Mouse (Mus musculus) thymus, postnatal 14 days (tissue): ENCODE measurements around the gene Rhbg.
"Not testable (repeated sequence)": the region's sequence is repeated elsewhere in the genome, so short reads cannot be mapped to it uniquely, and the experiment has no call there.

Source experiments
- DNase-seq: peaks from one replicate; pipeline ENCODE4 v3.0.0; 2021

The Rhbg gene

DNA sequence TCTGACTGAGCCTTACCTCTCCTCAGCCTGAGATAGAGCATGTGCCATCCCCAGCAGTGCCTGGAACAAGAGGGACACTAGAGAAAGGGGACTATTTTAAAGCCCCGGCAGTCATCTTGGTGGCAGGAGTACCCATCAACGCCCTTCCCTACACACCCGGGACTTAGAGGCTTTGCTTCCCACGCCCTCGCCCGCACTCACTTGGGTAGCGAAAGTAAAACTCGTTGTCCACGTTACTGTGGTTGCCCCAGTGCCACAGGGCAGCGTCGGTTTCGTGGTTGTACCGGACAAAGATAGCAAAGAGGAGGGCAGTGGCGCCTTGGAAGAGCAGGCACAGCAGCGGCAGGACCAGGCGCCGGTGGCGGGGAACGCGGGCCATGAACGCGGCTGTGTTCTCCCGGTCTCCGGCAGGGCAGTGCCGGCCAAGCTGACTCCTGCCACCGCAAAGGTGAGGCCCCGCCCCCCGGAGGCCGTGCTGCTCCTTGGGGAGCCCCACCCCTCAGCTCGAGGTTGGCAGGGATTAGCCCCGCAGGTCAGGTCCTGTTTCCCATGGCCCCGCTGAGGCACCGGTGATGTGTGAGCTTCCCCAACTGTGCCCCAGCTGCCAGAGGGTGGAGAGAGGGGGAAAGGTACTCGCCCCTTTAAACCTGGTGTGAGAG lies at the start of gene Rhbg:
Gene Rhbg (minus strand): TSS at position 442 of the 659 bp plus-strand sequence.
- peak; percentile 10 for DNase-seq

DNA sequence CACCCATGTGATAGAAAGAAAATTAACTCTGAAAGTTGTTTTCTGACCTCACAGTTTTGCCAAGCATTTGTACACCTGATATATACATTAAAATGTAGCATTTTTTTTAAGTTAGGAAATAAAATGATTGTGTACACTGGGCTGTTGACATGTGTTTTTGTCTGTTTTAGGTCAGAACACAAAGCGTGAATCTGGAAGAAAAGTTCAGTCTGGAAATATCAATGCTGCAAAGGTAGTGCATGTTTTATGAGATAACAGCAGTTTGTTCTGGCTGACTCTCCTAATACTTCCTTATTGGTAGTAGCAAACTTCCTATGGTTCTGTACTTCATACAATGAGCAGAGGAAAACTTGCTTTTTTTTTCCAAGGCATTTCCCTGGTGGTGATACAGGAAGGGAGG lies 44.7 kb upstream of the Rhbg start:
- no peak for DNase-seq

GRCm38 (mm10) chr3:88297321-88297851 lies 42.9 kb upstream of the Rhbg start:
- peak; percentile 49 for DNase-seq

- DNase-seq: peak; percentile 96
These were observed 42.2 kb upstream of the Rhbg start, which contains the start of the genes Tsacc and Cct3 for GRCm38 (mm10) chr3:88296561-88297318. Gene Tsacc (minus strand): TSS chr3:88296999. Gene Cct3 (plus strand): TSS chr3:88297116.

DNA sequence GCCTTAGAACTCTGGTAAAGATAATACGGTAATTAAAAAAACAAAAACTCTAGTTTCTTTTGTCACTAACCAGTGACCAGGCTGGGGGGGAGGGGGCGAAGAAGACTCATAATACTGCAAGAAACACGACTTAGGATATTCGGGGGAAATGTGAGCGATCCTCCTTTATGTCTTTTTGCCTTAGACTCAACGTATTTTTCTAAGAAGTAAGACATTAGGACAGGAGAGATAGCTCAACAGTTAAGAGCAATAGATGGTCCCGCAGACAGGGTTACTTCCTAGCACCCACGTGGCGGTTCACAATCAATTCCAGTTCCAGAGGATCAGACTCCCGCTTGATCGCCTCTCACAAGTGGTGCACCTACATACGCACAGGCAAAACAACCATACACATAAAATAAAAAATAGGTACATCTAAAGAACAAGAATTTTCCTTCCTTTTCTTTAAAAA lies 41.6 kb upstream of the Rhbg start:
- no peak for DNase-seq

- not testable (repeated sequence) for DNase-seq
These were observed 40.8 kb upstream of the Rhbg start for GRCm38 (mm10) chr3:88295272-88295671.

DNA sequence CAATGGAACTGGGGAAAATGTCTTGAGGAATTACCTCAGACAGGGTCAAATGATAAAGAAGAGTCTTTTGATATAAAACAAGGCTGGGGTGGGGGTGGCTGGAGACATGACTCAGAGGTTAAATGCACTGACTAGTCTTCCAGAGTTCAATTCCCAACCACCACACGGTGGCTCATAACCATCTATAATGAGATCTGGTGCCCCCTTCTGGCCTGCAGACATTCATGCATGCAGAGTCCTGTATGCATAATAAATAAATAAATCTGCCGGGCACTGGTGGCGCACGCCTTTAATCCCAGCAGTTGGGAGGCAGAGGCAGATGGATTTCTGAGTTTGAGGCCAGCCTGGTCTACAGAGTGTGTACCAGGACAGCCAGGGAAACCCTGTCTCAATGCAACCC lies 37.5 kb upstream of the Rhbg start:
- peak; percentile 52 for DNase-seq

GRCm38 (mm10) chr3:88288133-88288713 lies 33.7 kb upstream of the Rhbg start:
- DNase-seq: not testable (repeated sequence)

DNA sequence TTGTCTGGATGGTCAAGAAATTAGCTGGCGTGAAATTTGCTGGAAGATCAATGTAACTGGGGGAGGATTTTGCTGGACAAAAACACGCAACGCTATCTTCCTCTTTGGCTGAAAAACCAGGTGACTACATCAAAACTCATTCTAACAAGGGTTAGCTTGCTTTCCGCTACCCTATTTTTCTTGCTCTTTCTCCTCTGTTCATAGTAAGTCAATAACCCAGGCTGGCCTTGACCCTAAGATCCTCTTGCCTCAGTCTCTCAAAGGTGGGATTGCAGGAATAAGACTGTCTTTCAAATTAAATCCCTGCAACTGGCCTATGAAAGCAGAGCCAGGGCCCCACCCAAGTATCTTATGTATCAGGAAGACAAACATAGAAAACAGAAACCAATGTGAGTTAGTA lies 32.6 kb upstream of the Rhbg start, which contains the start of gene Gm38392:
Gene Gm38392 (minus strand): TSS at position 101 of the 400 bp plus-strand sequence.
- no peak for DNase-seq

- DNase-seq: not testable (repeated sequence)
These were observed 31.0 kb upstream of the Rhbg start for GRCm38 (mm10) chr3:88285565-88285895.

GRCm38 (mm10) chr3:88284815-88285564 lies 30.5 kb upstream of the Rhbg start:
- not testable (repeated sequence) for DNase-seq

- not testable (repeated sequence) for DNase-seq
These were observed 26.8 kb upstream of the Rhbg start for GRCm38 (mm10) chr3:88281141-88281916.

GRCm38 (mm10) chr3:88280035-88280434 lies 25.5 kb upstream of the Rhbg start:
- no peak for DNase-seq

DNA sequence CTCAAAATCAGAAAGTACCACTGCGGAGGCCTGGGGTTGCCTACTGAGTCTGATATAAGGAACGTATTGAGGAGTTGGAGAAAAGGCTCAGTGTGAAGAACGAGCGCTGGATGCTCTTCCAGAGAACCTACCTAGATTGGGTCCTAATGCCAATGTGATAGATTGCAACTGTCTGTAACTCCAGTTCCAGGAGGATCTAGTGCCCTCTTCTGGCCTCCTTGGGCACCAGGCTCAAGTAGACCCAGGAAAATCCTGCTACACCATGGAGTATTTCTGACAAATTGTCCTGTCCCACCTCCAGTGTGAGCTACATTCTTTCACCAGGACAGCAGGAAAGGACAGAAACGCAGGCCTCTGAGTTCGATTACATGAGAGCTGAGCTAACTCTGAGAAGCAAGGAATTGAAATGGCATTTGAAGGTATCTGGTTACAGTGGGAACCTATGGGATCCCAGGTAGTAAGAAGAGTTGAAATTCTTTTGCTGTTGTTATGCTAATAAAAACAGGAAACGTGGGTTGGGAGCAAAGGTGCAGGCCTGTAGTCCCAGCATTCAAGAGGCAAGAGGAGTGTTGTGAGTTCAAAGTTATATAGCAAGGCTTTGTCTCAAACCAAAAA lies 22.1 kb upstream of the Rhbg start:
- DNase-seq: peak; percentile 9

DNA sequence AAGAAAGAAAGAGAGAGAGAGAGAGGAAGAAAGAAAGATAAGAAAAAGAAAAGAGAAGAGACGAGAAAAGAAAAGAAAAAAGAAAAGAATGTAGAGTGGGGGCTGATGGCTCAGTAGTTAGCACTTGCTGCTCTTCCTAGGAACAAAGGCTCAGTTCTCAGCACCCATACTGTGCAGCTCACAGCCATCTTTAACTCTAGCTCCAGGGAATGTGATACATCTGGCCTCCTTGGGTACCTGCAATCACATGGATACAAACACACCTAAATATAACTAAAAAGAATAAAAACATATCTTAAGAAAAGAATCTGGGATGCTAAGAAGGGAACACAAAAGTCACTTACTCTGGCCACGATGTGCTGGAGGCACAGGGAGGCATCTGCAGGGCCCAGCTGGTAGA lies 21.6 kb upstream of the Rhbg start:
- DNase-seq: no peak

DNA sequence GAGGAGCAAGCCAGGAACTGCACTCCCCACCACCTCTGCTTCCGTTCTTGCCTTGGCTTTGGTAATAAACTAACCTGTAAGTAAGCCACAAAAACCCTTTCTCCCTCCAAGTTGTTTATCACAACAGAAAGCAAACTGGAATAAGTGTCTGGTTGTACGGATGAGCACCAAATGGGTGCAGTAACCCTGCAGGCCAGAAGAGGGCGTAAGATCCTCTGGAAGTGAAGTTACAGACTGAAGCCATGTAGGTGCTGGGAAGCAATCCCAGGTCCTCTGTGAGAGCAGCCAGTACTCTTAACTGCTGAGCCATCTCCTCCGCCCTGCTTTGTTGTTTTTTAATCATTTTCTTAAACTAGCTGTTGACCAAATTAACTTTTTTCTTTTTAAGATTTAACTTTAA lies 19.5 kb upstream of the Rhbg start:
- no peak for DNase-seq

DNA sequence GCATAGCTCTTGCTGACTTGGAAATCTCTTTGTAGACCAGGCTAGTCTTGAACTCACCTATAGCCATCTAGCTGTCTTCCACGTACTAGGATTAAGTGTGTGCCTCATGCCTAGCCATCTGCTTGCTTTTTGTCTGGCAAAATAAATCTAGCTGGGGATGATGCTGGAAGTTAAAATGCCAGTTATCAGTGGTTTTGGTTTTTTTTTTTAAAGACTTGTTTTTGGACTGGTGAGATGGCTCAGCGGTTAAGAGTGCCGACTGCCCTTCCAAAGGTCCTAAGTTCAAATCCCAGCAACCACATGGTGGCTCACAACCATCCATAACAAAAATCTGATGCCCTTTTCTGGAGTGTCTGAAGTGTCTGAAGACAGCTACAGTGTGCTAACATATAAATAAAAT lies 17.4 kb upstream of the Rhbg start:
- no peak for DNase-seq

- not testable (repeated sequence) for DNase-seq
These were observed 16.8 kb upstream of the Rhbg start for GRCm38 (mm10) chr3:88271298-88271697.

GRCm38 (mm10) chr3:88268991-88269390 lies 14.5 kb upstream of the Rhbg start:
- DNase-seq: no peak

DNA sequence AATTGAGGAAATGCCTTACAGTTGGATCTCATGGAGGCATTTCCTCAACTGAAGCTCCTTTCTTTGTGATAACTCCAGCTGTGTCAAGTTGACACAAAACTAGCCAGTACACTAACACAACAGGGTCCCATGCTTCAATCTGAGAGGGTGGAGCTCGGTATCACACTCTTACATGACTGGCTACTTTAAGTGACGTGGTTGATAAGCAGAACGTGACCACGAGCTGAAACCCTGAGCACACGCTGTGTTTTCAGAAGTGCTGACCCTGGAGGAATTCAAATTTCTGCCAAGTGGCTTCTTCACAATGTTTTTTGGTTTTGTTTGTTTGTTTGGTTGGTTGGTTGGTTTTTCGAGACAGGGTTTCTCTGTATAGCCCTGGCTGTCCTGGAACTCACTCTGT lies 13.5 kb upstream of the Rhbg start:
- DNase-seq: not testable (repeated sequence)

DNA sequence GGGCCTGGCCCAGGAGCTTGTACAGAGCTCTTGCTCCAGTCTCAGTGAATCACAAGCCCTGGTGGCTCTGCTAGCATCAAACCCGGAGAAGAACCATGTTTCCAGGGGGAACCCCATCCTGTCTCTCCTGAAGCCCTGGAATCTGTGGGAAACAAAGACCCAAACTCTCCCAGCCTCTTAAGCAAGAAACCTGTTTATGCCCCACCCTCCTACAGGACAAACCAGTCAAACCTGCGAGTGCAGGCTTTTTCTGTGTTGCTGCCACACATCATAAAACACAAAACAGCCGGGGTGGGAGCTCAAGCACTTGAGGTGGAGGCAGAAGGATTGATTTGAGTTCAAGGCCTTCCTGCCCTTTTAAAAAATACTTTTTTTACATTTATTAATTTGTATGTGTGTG lies 7.8 kb upstream of the Rhbg start:
- no peak for DNase-seq

DNA sequence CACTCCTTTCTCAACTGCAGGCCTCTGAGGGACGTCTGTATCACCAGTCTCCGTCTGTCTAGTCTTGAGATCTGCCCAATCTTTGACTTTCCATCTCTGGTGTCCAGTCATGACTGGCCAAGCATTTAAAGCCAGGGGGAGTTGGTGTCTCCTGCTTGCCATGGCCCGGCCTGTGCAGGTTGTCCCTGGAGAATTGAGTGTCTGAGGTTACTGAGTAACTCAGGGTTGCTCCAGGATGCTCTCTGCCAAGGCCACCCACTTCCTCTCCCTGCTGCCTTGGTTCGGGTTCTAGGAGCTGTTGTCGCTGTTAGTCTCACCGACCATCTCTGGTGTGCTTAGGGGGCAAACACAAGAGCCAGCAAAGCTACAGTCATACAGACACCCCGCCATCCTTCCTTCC lies 1.9 kb upstream of the Rhbg start:
- no peak for DNase-seq
